ENCODE assay signal across 7 mouse cellular contexts in genomic region chr3:90537141-90537904, GRCm38 (mm10). TPM values are rescaled to one million over a fixed set of nuclear protein-coding genes. Genes with fewer than 3 reads are reported as not detected.
DNase-seq lines count a peak whose midpoint lies in the region; ATAC-seq lines count a peak whose summit lies in the region.

S100a16 (plus strand) TSS chr3:90537254.

- H3K9me3 ChIP-seq in intestine, embryonic 16.5 days (ENCODE audit: control insufficient read depth, low read length): no peaks in the 10 kb centered on the region
- H3K9me3 ChIP-seq in midbrain, embryonic 13.5 days: no peaks in the 10 kb centered on the region

- intact Hi-C loops in left cerebral cortex, postnatal 4 days (cut with DNase I): no loop called here

- WGBS in intestine, embryonic 16.5 days: 20% methylated on average over 10 of the region's 10 CpGs
- 46% methylated on average over 10 of the region's 10 CpGs for WGBS in midbrain, embryonic 13.5 days

- peak within 1 kb of the TSS; percentile 57 for H3K27ac ChIP-seq in intestine, embryonic 16.5 days (ENCODE audit: low read length)
- no peak within 1 kb of the TSS for H3K27ac ChIP-seq in midbrain, embryonic 13.5 days

- H3K27me3 ChIP-seq in intestine, embryonic 16.5 days (replicated peaks; ENCODE audit: control insufficient read depth, insufficient read depth, low read length): no peaks in the 10 kb centered on the region
- H3K27me3 ChIP-seq in midbrain, embryonic 13.5 days: no peaks in the 10 kb centered on the region

- peak within 1 kb of the TSS; percentile 59 for H3K9ac ChIP-seq in intestine, embryonic 16.5 days (ENCODE audit: low read depth, low read length)
- no peak within 1 kb of the TSS for H3K9ac ChIP-seq in midbrain, embryonic 13.5 days (replicated peaks)

- peak within 1 kb of the TSS; percentile 48 for H3K4me2 ChIP-seq in intestine, embryonic 16.5 days (ENCODE audit: low read depth, low read length)
- H3K4me2 ChIP-seq in midbrain, embryonic 13.5 days (replicated peaks): no peak within 1 kb of the TSS

- H3K4me1 ChIP-seq in intestine, embryonic 16.5 days (ENCODE audit: control insufficient read depth, insufficient read depth, low read length): peaks cover 17% of the 10 kb centered on the region; the same call in 1 of the 2 replicates
- H3K4me1 ChIP-seq in midbrain, embryonic 13.5 days (replicated peaks): peaks cover 13% of the 10 kb centered on the region

- ATAC-seq in intestine, embryonic 16.5 days: peak; percentile 92
- no peak for ATAC-seq in midbrain, embryonic 13.5 days

- H3K36me3 ChIP-seq in intestine, embryonic 16.5 days (ENCODE audit: control insufficient read depth, insufficient read depth, low read length): no peaks in the 10 kb centered on the region
- no peaks in the 10 kb centered on the region for H3K36me3 ChIP-seq in midbrain, embryonic 13.5 days

- DNase-seq in adrenal gland, adult 2 months: peak; percentile 90
- peak; percentile 75 for DNase-seq in cerebellum, adult 9-10 months
- DNase-seq in gastrocnemius, postnatal 4 days (ENCODE audit: low spot score in 2 of 2): peak; percentile 53 to 78
- peak; percentile 48 for DNase-seq in left cerebral cortex, postnatal 4 days
- peak; percentile 71 to 80 for DNase-seq in urinary bladder, postnatal 4 days (ENCODE audit: low spot score in 2 of 2)

- H3K4me3 ChIP-seq in intestine, embryonic 16.5 days (ENCODE audit: low read length): peak within 1 kb of the TSS; percentile 41
- no peak within 1 kb of the TSS for H3K4me3 ChIP-seq in midbrain, embryonic 13.5 days (replicated peaks)

RNA-seq across cellular contexts. Expression of gene S100a16, which starts in this region (rescaled TPM):
- total RNA-seq in adrenal gland, adult 2 months (2021): 10 to 100 TPM; 63.5 to 70.4 TPM
- 84.6 and 86.1 TPM in 2 replicates for polyA plus RNA-seq in adrenal gland, adult 2 months (2012; rRNA removed)
- total RNA-seq in gastrocnemius, postnatal 4 days (2021): 100 to 1,000 TPM; 117 to 124 TPM
- 99.1 and 113 TPM in 2 replicates for polyA plus RNA-seq in intestine, embryonic 16.5 days (2015; fragmentation: Nextera tagmentation; extraction: Ambion mirVana)
- 10 to 100 TPM; 46.9 to 51.6 TPM for total RNA-seq in left cerebral cortex, postnatal 4 days (2021)
- polyA plus RNA-seq in midbrain, embryonic 13.5 days (2015; fragmentation: Nextera tagmentation; extraction: Ambion mirVana): 33.7 and 39.5 TPM in 2 replicates
